Mouse (Mus musculus) kidney, adult 2 months (tissue): ENCODE measurements around the gene Srgap1.

Experiments
- CTCF ChIP-seq: fragments of 200-500 bp; conservative IDR thresholded peaks from 2 replicates; pipeline ENCODE4 v1.5.1; 2011; ENCODE audit warnings: low read depth, mild to moderate bottlenecking, control low read depth, low read length, moderate library complexity, mixed read lengths; ENCODE audit not compliant: insufficient read depth, insufficient read length
- POLR2A ChIP-seq: fragments of 200-500 bp; IDR thresholded peaks from one replicate; pipeline ENCODE4 v1.6.1; 2011; ENCODE audit warnings: low read depth, low read length, control low read depth

- TF ChIP-seq CTCF, result no peak
- TF ChIP-seq POLR2A, result no peak
These were observed 224.4 kb downstream of the Srgap1 start for GRCm38 (mm10) chr10:121822674-121823073.
